Mouse (Mus musculus) testis, adult 2 months (tissue): Measurements from ENCODE around the gene Fam173a. TPM values are rescaled to one million over a fixed set of nuclear protein-coding genes. Genes with fewer than 3 reads are reported as not detected.
"Not testable (repeated sequence)": the region's sequence is repeated elsewhere in the genome, so short reads cannot be mapped to it uniquely, and the experiment has no call there.

ENCODE experiments used
- H3K27ac ChIP-seq: fragments of 200-500 bp; 2 replicates; pipeline ENCODE4 v1.5.1; 2012; ENCODE audit warnings: low read depth, low read length; ENCODE audit not compliant: control insufficient read depth, insufficient read depth
- H3K27me3 ChIP-seq: fragments of 200-500 bp; 2 replicates; pipeline ENCODE4 v1.6.1; 2012; ENCODE audit warnings: mild to moderate bottlenecking, low read length, moderate library complexity; ENCODE audit not compliant: control insufficient read depth, insufficient read depth
- H3K36me3 ChIP-seq: fragments of 200-500 bp; 2 replicates; pipeline ENCODE4 v1.6.1; 2012; ENCODE audit warnings: mild to moderate bottlenecking, low read length; ENCODE audit not compliant: control insufficient read depth, insufficient read depth
- H3K4me1 ChIP-seq: fragments of 200-500 bp; 2 replicates; pipeline ENCODE4 v1.6.1; 2012; ENCODE audit warnings: low read length; ENCODE audit not compliant: control insufficient read depth, insufficient read depth
- H3K4me3 ChIP-seq: fragments of 200-500 bp; 2 replicates; pipeline ENCODE4 v1.5.1; 2012; ENCODE audit warnings: low read depth, mild to moderate bottlenecking, low read length, moderate library complexity, mixed read lengths; ENCODE audit not compliant: control insufficient read depth
- CTCF ChIP-seq: fragments of 200-500 bp; IDR thresholded peaks from 2 replicates; pipeline ENCODE4 v1.5.1; 2012; ENCODE audit warnings: low read depth, mild to moderate bottlenecking, inconsistent platforms, low read length, moderate library complexity; ENCODE audit not compliant: control insufficient read depth, insufficient read depth, insufficient replicate concordance
- POLR2A ChIP-seq: fragments of 200-500 bp; IDR thresholded peaks from 2 replicates; pipeline ENCODE4 v1.6.1; 2012; ENCODE audit warnings: low read depth, mild to moderate bottlenecking, inconsistent platforms, low read length, moderate library complexity; ENCODE audit not compliant: control insufficient read depth
- polyA plus RNA-seq: library from polyadenylated mRNA; depleted of rRNA; stranded (reverse); fragments of >200 nt; gene quantifications from 2 replicates; pipeline ENCODE4 v1.2.3, GENCODE M21; 2012

Fam173a gene
- polyA plus RNA-seq, 1 experiment: 49.8 TPM

- Histone ChIP-seq H3K4me3 (no peak overlapping the region), H3K36me3 (no peaks in the 10 kb centered on the region), H3K27me3 (no peaks in the 10 kb centered on the region), H3K27ac (no peak overlapping the region), H3K4me1 (peaks cover 15% of the 10 kb centered on the region)
- no peak for TF ChIP-seq POLR2A
- no peak for TF ChIP-seq CTCF
These were observed 25.0 kb upstream of the Fam173a start for GRCm38 (mm10) chr17:25817662-25818061.

GRCm38 (mm10) chr17:25813471-25813870, 20.8 kb upstream of the Fam173a start:
- TF ChIP-seq POLR2A: no peak
- TF ChIP-seq CTCF: peak; percentile 56; the same call in 1 of the 2 replicates
- H3K27ac ChIP-seq: no peak overlapping the region
- no peaks in the 10 kb centered on the region for H3K36me3 ChIP-seq
- H3K27me3 ChIP-seq: no peaks in the 10 kb centered on the region
- H3K4me3 ChIP-seq: no peak overlapping the region
- H3K4me1 ChIP-seq: peaks cover 16% of the 10 kb centered on the region

GRCm38 (mm10) chr17:25810890-25811289, 18.2 kb upstream of the Fam173a start:
- no peak for TF ChIP-seq CTCF
- TF ChIP-seq POLR2A: no peak
- no peaks in the 10 kb centered on the region for H3K27me3 ChIP-seq
- H3K4me3 ChIP-seq: no peak overlapping the region
- no peak overlapping the region for H3K27ac ChIP-seq
- H3K4me1 ChIP-seq: peaks cover 13% of the 10 kb centered on the region
- H3K36me3 ChIP-seq: no peaks in the 10 kb centered on the region

GRCm38 (mm10) chr17:25809606-25810340, 17.1 kb upstream of the Fam173a start:
- H3K27ac ChIP-seq: no peak overlapping the region
- TF ChIP-seq CTCF (no peak), POLR2A (no peak)
- H3K36me3 ChIP-seq: no peaks in the 10 kb centered on the region
- H3K27me3 ChIP-seq: no peaks in the 10 kb centered on the region
- H3K4me1 ChIP-seq: peaks cover 13% of the 10 kb centered on the region
- peak overlapping the region; percentile 52 for H3K4me3 ChIP-seq

- H3K27ac ChIP-seq: no peak within 1 kb of the TSS
- no peaks in the 10 kb centered on the region for H3K27me3 ChIP-seq
- H3K4me1 ChIP-seq: peaks cover 13% of the 10 kb centered on the region
- H3K36me3 ChIP-seq: no peaks in the 10 kb centered on the region
- H3K4me3 ChIP-seq: peak within 1 kb of the TSS; percentile 52
- TF ChIP-seq CTCF: no peak
- no peak for TF ChIP-seq POLR2A
These were observed 16.3 kb upstream of the Fam173a start, which contains the start of gene Fbxl16 for GRCm38 (mm10) chr17:25808789-25809605. Gene Fbxl16 (plus strand): TSS chr17:25809085.

GRCm38 (mm10) chr17:25808028-25808427, 15.3 kb upstream of the Fam173a start:
- Histone ChIP-seq H3K27ac (no peak overlapping the region), H3K4me1 (peaks cover 9% of the 10 kb centered on the region)

GRCm38 (mm10) chr17:25807452-25807851, 14.8 kb upstream of the Fam173a start:
- H3K4me1 ChIP-seq, H3K27me3 ChIP-seq: not testable (repeated sequence)

More at GRCm38 (mm10) chr17:25808028-25808427, 15.3 kb upstream of the Fam173a start:
- Histone ChIP-seq H3K27me3 (no peaks in the 10 kb centered on the region), H3K4me3 (peak overlapping the region; percentile 52), H3K36me3 (no peaks in the 10 kb centered on the region)
- no peak for TF ChIP-seq CTCF
- TF ChIP-seq POLR2A: no peak

More at GRCm38 (mm10) chr17:25807452-25807851, 14.8 kb upstream of the Fam173a start:
- H3K4me3 ChIP-seq, H3K27ac ChIP-seq, H3K36me3 ChIP-seq: not testable (repeated sequence)
